Mouse (Mus musculus) frontal cortex, postnatal 25 days (tissue): ENCODE measurements at regions not wholly inside any gene's neighbourhood (a gene's known extent, or its start where the extent isn't known, plus 50 kb on each side); places are given as distances from the start of the nearest gene placed in this dataset.

Experiments used
- DNase-seq, 2 experiments: peaks; one replicate each; pipeline ENCODE4 v3.0.0; 2022; ENCODE audit warnings: low spot score in 2 of 2

DNA sequence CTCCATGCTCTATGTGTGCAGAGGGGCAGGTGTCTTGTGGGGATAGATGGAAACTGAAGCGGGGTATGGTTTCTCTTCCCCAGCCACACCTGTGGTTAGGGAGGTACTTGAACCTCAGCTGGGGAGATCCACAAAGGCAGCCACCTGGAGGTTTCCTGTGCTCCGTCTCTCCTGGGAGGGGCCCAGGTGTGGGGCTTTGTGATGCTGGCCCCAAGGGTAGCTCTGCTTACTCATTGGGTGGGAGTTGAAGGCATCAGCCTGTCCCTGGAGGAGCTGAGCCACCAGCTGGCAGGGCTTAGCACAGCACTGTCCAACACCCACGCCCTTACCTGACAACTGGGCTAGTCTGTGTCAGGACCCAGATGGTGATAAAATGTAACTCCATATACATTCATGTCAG, 81.4 kb downstream of the Lhx2 start:
- DNase-seq = no peak

- no peak for DNase-seq
Observed at GRCm38 (mm10) chr2:38422406-38422805, 83.3 kb downstream of the Lhx2 start.

GRCm38 (mm10) chr2:38423886-38424277, 84.8 kb downstream of the Lhx2 start:
- no peak for DNase-seq

- no peak for DNase-seq
Observed at GRCm38 (mm10) chr2:38424278-38424931, 85.3 kb downstream of the Lhx2 start.

DNA sequence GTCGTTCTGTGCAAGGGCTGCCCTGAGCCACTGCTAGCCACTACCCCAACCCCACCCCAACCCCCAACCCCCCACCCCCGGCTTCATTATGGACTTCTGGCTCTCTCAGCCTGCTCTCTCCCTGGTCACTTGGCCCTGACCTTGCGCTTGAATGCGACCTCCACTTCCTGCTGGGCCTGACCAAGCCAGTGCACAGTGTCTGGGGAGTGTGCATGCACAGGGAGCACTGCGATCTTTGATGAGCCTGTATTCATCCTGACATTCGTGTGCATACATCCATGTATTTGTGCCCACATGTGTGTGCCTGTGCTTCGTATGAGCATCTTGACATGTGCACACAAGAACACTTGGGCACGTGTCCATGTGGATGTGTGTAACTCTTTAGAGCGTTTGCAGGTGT, 85.9 kb downstream of the Lhx2 start:
- no peak for DNase-seq

- DNase-seq = peak; percentile 65 to 71
Observed at GRCm38 (mm10) chr2:38429752-38430378, 81.6 kb upstream of the Nek6 start.

DNA sequence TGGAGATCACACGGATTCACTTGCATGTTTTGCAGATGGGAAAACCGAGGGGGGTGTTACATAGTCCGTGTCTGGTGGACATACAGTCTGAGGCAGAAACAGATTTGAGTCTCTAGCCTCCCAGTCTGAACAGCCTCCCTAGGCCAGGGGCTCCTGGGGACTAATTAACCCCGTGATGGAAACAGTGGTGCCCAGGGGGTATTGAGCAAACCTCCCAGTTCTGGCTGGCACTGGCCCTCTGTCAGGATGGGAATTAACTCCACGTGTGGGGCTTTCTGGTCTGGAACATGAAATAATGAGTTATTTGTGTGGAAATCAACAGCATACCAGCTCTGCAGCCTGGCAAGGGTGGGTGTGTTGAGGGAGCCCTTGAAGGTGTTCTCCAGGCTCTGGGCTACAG, 79.9 kb upstream of the Nek6 start:
- DNase-seq = no peak

- no peak for DNase-seq
Observed at GRCm38 (mm10) chr2:38433736-38434135, 77.7 kb upstream of the Nek6 start.

GRCm38 (mm10) chr2:38436701-38437100, 74.7 kb upstream of the Nek6 start:
- DNase-seq = no peak

DNA sequence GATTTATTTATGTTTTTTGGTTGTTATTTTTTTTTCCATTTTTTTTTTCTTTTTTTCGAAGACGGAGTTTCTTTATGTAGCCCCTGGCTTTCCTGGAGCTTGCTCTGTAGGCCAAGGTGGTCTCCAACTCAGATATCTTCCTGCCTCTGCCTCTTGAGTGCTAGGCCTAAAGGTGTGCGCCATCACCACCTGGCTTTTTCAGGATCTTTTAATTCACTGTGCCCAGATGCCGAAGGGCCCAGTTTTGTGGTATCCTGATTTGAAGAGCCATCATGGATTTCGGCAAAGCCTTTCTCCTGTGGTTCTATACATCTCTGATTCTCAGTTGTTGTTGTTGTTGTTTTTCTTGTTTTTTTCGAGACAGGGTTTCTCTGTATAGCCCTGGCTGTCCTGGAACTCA, 72.3 kb upstream of the Nek6 start:
- no peak for DNase-seq

GRCm38 (mm10) chr2:38439973-38440372, 71.5 kb upstream of the Nek6 start:
- no peak for DNase-seq

DNA sequence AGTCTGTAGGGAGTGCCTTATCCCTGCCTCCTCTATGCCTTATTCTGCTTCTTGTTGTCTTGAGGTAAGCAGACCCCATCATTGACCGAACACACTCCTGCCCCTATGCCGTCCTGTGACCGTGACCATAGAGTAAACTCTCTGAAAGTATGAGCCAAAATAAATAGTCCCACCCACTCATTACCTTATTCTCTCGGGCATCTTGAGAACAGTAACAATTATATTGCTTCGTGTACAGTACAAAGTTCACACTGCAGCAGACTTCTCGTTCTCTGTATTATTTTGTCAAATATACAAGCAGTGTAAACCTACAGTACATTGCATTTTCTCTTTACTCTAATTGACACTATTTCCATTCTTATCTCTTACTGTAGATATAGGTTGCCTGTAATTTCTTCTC, 62.4 kb upstream of the Nek6 start:
- DNase-seq = no peak

DNA sequence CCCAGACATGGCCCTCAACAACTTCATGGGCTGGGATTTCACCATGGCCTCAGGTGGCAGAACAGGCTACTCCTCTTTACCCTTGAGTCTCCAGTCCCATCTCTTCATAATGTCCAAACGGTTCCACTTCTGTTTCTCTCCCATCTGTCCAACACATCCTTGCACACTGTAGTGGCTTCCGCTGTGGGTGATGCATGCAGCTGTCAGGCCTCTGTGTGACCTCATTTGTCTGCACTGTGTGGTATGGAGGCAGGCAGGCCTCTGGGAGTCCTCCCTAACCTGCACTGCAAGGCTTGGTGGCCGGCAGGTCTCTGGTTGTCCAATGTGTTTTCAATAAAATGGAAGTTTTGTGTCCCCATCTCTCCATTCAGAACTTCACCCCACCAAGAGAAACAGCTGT, 54.9 kb upstream of the Nek6 start:
- DNase-seq = no peak

GRCm38 (mm10) chr2:38460367-38460766, 51.1 kb upstream of the Nek6 start:
- DNase-seq = no peak

GRCm38 (mm10) chr2:38460825-38461540, 50.5 kb upstream of the Nek6 start:
- peak; percentile 67 to 71 for DNase-seq
